Mouse (Mus musculus): ENCODE measurements at regions not wholly inside any gene's neighbourhood (a gene's known extent, or its start where the extent isn't known, plus 50 kb on each side); places are given as distances from the start of the nearest gene placed in this dataset.

DNA sequence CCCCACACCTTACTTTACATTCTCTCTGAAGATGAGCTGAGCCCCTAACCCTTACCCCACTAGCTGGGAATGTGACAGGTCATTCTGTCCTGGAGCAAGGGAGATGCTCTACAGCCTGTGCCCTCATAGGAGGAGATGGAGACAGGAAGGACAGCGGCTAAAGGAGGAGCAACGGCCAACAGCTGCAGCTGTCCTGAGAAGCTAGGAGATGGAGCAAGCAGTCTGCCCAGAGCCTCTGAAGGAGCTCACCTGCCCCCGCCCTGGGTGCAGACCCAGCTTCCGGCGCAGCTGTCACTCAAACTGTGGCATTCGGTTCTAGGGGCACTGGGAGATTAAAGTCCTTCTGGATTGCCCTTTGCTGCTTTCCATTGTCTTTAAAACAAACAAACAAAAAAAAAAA, 69.6 kb downstream of the 1700001O22Rik start:
- TF ChIP-seq MAX (IDR thresholded peaks at IDR 0.05; ENCODE audit: low read length) (no peak), EP300 (IDR thresholded peaks at IDR 0.05; ENCODE audit: low read length) (no peak)

All from CH12.LX (cell line).